Mouse (Mus musculus) limb, embryonic 14.5 days (tissue): Measurements from ENCODE around the gene Rbm4. TPM values are rescaled to one million over a fixed set of nuclear protein-coding genes. Genes with fewer than 3 reads are reported as not detected.
A peak's percentile ranks its signal among the peaks of the same experiment; 100 is the strongest.

Experiments used
- ATAC-seq: fragments of 200-750 bp; cut with Nextera tagmentation; 2 replicates; pipeline ENCODE4 v1.8.0; 2017; ENCODE audit warnings: low read depth, moderate number of reproducible peaks, moderate TSS enrichment; ENCODE audit not compliant: low FRiP score
- DNase-seq: peaks from one replicate; pipeline ENCODE4 v3.0.0-alpha.2; 2015; ENCODE audit warnings: low spot score
- H3K27ac ChIP-seq: fragments of 300-500 bp; sonication (generic); replicated peaks from 2 replicates; pipeline ENCODE4 v1.5.1; 2014; ENCODE audit warnings: low read depth, mild to moderate bottlenecking, low read length, moderate library complexity, mixed read lengths
- H3K27me3 ChIP-seq: fragments of 300-500 bp; sonication (generic); 2 replicates; pipeline ENCODE4 v1.6.1; 2014; ENCODE audit warnings: low read length, mixed read lengths; ENCODE audit not compliant: control insufficient read depth, insufficient read depth
- H3K36me3 ChIP-seq: fragments of 300-500 bp; sonication (generic); 2 replicates; pipeline ENCODE4 v1.6.1; 2014; ENCODE audit warnings: mild to moderate bottlenecking, low read length, moderate library complexity, mixed read lengths; ENCODE audit not compliant: control insufficient read depth, insufficient read depth
- H3K4me1 ChIP-seq: fragments of 300-500 bp; sonication (generic); 2 replicates; pipeline ENCODE4 v1.6.1; 2014; ENCODE audit warnings: antibody characterized with exemption, low read length, mixed read lengths; ENCODE audit not compliant: control insufficient read depth, insufficient read depth
- H3K4me2 ChIP-seq: fragments of 300-500 bp; sonication (generic); replicated peaks from 2 replicates; pipeline ENCODE4 v1.6.1; 2014; ENCODE audit warnings: low read depth, mild to moderate bottlenecking, low read length, moderate library complexity; ENCODE audit not compliant: severe bottlenecking
- H3K4me3 ChIP-seq: fragments of 300-500 bp; sonication (generic); replicated peaks from 2 replicates; pipeline ENCODE4 v1.5.1; 2014; ENCODE audit warnings: low read length
- H3K9ac ChIP-seq: fragments of 300-500 bp; sonication (generic); 2 replicates; pipeline ENCODE4 v1.6.1; 2014; ENCODE audit warnings: mild to moderate bottlenecking, low read depth, low read length, moderate library complexity; ENCODE audit not compliant: severe bottlenecking
- H3K9me3 ChIP-seq: fragments of 300-500 bp; sonication (generic); 2 replicates; pipeline ENCODE4 v1.6.1; 2016; ENCODE audit warnings: low read length; ENCODE audit not compliant: control insufficient read depth
- POLR2A ChIP-seq: fragments of 200-500 bp; IDR thresholded peaks from 2 replicates; pipeline ENCODE4 v1.8.0; 2012; ENCODE audit warnings: inconsistent platforms, mild to moderate bottlenecking, moderate library complexity, borderline replicate concordance; ENCODE audit not compliant: insufficient read depth, insufficient read length; ENCODE audit errors: extremely low read depth
- WGBS: fragments of 180-500 bp; shearing (Covaris S2); extraction: QIAGEN DNeasy Blood & Tissue Kit; methylation state at CpG from one replicate; pipeline ENCODE4 v1.1.7; 2014; 5-methylcytosine and 5-hydroxymethylcytosine counted together
- polyA plus RNA-seq, 2 experiments: library from polyadenylated mRNA; depleted of rRNA in 1 of 2; stranded (reverse) in 1 of 2; unstranded in 1 of 2; fragments of >200 nt; fragmentation: Nextera tagmentation in 1 of 2; extraction: Ambion mirVana in 1 of 2; gene quantifications; 2 replicates each; pipeline versions ENCODE4 v1.2.1 to v1.2.3; 2012 to 2014

Gene Rbm4
- polyA plus RNA-seq (2012; rRNA removed) (107 and 111 TPM in 2 replicates), polyA plus RNA-seq (2014; fragmentation: Nextera tagmentation; extraction: Ambion mirVana) (78.9 and 82.6 TPM in 2 replicates)

DNA sequence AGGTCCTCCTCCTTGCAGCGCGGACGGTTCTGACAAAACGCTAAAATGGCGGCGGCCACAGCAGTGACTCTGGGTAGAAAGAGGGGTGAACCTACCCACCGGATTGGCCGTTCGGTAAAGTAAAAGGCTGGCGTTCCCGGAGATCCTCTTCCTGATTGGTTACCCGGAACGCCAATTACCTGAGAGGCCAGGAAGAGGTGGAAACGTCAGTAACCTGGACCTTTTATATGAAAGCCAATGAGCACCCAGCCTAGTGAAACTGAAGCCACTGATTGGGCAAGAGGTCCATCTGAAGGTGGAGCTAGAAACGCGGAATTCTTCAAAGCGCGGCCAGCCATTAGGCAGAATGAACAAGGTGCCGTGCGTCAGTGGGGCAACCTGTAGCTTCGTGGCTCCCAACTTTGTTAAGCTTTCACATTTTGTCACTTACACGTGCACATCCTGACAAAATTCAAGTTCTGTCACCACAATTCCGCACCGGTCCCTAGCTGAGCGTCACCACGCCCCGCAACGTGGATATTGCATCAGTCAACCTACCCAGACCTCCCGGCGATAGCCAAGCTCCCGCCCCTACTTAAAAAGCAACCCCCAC is at the start of gene Rbm4:
Gene Rbm4 (minus strand): TSS at position 71 of the 592 bp plus-strand sequence.
- peak; percentile 99 for DNase-seq
- Histone ChIP-seq H3K4me1 (peaks cover 23% of the 10 kb centered on the region), H3K36me3 (peaks cover 47% of the 10 kb centered on the region), H3K27ac (peak within 1 kb of the TSS; percentile 73), H3K4me2 (peak within 1 kb of the TSS; percentile 72), H3K9ac (peak within 1 kb of the TSS; percentile 71), H3K4me3 (peak within 1 kb of the TSS; percentile 80), H3K9me3 (no peaks in the 10 kb centered on the region), H3K27me3 (no peaks in the 10 kb centered on the region)
- peak; percentile 55; the same call in 1 of the 2 replicates for TF ChIP-seq POLR2A
- ATAC-seq = peak; percentile 99
- under 1% methylated on average over 31 of the region's 31 CpGs for WGBS

DNA sequence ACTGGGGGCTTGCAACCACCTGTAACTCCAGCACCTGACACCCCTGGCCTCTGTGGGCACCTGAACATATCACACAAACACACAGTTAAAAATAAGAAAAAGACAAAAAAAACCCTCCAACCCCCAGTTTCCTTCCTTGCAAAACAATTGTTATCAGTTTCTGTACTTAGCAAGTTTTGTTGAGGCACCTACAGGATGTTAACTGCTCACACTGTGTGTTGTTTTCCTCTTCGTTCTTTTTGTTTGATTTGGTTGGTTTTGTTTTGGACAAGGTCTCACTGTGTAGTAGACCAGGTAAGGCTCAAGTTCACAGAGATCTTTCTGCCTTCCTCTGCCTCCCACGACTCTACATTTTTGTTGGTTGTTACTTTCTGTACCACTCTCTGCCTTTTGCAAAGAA is 48.9 kb upstream of the Rbm4 start:
- WGBS = 72% methylated on average over 2 of the region's 2 CpGs
- Histone ChIP-seq H3K4me1 (peaks cover 10% of the 10 kb centered on the region), H3K4me3 (no peak overlapping the region), H3K27me3 (peaks cover 15% of the 10 kb centered on the region), H3K9me3 (no peaks in the 10 kb centered on the region), H3K9ac (no peak overlapping the region), H3K36me3 (no peaks in the 10 kb centered on the region), H3K4me2 (no peak overlapping the region), H3K27ac (no peak overlapping the region)
- TF ChIP-seq POLR2A = no peak
- no peak for ATAC-seq
- DNase-seq = no peak

DNA sequence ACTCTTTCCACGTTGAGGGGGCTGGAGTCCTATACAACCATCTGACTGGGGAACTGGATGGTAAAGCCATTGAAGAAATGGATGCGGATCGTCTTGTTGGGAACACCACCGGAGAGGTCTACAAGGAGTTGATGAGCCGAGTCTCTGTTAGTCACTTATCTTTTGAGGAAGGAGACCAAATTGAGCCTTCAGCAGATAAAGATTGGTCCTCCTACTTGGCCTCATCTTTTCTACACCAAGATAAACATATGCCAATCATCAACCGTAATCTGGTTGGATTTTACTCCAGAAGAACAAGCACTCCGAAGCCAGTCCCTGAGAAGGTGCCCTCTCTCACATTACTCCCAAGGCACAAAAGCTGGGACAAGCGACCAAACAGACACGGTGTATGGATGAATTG is 47.1 kb upstream of the Rbm4 start:
- Histone ChIP-seq H3K4me2 (no peak overlapping the region), H3K27me3 (peaks cover 15% of the 10 kb centered on the region), H3K36me3 (no peaks in the 10 kb centered on the region; the same call in 1 of the 2 replicates), H3K4me1 (peaks cover 10% of the 10 kb centered on the region), H3K9ac (no peak overlapping the region), H3K4me3 (no peak overlapping the region), H3K9me3 (no peaks in the 10 kb centered on the region), H3K27ac (no peak overlapping the region)
- WGBS = 84% methylated on average over 9 of the region's 9 CpGs
- TF ChIP-seq POLR2A = no peak
- ATAC-seq (no peak), DNase-seq (no peak)

DNA sequence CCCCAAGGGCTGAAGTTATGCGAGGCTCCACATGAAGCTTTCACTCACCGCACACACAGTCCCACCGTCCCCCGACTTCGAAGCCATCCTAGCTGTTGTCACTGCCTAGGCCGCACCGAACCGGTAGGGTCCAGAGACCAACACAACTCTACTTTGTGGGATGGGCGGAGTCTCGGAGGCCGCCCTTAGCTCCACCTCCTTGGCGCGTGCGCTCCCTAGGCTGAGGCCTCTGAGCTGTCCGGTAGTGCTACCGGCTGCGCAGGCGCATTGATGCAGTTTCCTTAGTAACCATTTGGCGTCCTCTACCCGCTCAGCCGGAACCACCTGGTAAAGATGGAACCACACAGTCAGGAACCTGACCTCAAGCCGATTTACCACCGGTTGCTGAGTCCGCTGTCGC is 45.4 kb upstream of the Rbm4 start, which contains the start of the genes Ccs and Ccdc87:
Gene Ccs (minus strand): TSS at position 184 of the 400 bp plus-strand sequence.
Gene Ccdc87 (plus strand): TSS at position 218 of the 400 bp plus-strand sequence.
- Histone ChIP-seq H3K4me1 (peaks cover 10% of the 10 kb centered on the region), H3K36me3 (no peaks in the 10 kb centered on the region; the same call in 1 of the 2 replicates), H3K9ac (peak within 1 kb of the TSS; percentile 73), H3K4me2 (peak within 1 kb of the TSS; percentile 95), H3K4me3 (peak within 1 kb of the TSS; percentile 58), H3K9me3 (no peaks in the 10 kb centered on the region), H3K27ac (no peak within 1 kb of the TSS), H3K27me3 (peaks cover 15% of the 10 kb centered on the region)
- DNase-seq (peak; percentile 98), ATAC-seq (peak; percentile 99)
- peak; percentile 37; the same call in 1 of the 2 replicates for TF ChIP-seq POLR2A
- under 1% methylated on average over 25 of the region's 25 CpGs for WGBS

DNA sequence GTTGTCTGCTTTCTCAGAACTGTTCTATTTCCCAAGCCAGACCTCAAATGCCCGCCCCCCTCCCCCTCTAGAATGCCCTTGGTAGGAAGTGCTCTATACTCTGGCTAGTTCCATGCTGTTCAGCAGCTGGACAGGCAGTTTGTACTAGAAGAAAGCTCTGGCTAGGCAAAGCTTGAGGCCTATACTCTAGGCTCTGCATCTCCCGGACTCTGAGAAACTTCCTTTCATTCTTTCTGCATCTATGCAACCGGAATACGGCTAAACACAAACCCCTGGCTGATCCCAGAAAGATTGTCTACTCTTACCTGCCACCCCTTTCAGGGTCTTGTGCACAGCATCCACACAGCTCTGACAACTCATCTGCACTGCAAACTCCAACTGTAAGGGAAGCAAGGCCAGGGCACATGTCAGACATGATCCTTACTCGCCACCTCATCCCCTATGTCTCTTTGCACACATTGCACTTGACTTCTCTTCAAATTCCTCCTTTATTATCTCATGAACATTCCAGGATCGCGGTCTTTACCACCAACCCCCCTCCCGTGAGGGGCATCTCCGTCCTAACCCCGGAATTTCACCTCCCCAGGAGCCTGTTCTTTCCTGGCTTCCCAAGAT is 44.9 kb upstream of the Rbm4 start:
- no peaks in the 10 kb centered on the region for H3K9me3 ChIP-seq
- ATAC-seq (no peak), DNase-seq (no peak)
- no peak overlapping the region for H3K27ac ChIP-seq
- H3K36me3 ChIP-seq = peaks cover 5% of the 10 kb centered on the region; the same call in 1 of the 2 replicates
- peak overlapping the region; percentile 95 for H3K4me2 ChIP-seq
- peaks cover 10% of the 10 kb centered on the region for H3K4me1 ChIP-seq
- 37% methylated on average over 10 of the region's 10 CpGs for WGBS
- H3K9ac ChIP-seq = peak overlapping the region; percentile 73
- peak overlapping the region; percentile 58 for H3K4me3 ChIP-seq
- H3K27me3 ChIP-seq = peaks cover 15% of the 10 kb centered on the region
- no peak for TF ChIP-seq POLR2A
